Mouse (Mus musculus) B cell, adult 67 days (primary cell): ENCODE data around the gene Cfap57. TPM values are rescaled to one million over a fixed set of nuclear protein-coding genes. Genes with fewer than 3 reads are reported as not detected.

Source experiments
- total RNA-seq, 2 experiments: library from RNA; stranded (reverse); gene quantifications; 4 replicates each; pipeline ENCODE4 v1.2.4; 2023

Cfap57 gene
- not detected for total RNA-seq

DNA sequence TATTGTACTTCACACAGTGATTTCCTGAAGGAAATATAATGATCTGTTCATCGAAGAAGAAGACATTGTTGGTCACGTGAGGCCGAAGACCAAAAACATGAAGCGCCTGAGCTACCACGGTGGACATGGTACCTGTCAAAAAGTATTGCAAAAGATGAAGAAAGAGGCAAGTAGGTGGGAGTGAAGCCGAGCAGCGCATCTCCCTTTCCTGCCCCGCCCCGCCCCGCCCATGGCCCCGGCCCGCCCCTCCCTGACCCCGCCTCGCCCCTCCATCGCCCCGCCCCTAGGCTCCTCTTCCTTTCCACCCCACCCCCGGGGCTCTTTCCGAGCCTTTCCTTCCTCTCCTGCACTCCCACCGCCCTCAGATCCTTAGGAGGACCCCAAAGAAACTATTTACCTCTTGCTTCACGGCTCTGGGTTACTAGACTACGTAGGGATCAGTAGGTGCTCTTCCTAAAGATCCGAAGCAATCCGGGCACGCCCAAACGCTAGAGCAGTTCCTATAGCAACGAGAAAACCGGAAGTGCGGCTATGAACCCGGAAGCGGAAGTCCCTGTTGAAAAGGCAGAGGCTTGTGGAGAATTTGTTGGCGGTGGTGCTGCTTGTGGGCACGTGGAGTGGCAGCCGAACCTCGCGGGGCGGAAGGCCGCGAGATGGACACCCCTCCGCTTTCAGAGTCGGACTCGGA is at the start of gene Cfap57, which contains the start of gene Ebna1bp2:
Gene Cfap57, minus strand, starts transcription at position 499 of the 688 bp plus-strand sequence.
Gene Ebna1bp2, plus strand, starts transcription at position 521 of the 688 bp plus-strand sequence.

DNA sequence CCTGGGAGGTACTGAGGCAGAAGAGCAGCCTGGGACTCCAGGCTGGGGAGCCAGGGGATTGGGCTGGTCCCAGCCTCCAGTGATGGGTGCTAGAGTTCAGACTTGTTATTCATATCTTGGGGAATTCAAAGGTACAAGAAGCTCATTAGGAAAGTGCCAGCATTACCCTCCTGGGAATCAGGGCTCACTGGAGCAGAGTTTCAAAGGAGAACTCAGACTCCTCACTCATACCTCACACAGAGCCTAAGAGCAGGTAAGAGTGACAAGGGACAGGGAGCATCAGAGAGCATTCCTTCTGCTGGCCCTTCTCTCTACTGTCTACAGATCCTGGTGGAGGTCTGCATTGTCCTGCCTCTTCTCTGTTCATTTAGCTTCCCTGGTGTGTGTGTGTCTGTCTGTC is 38.1 kb upstream of the Cfap57 start, which contains the start of gene Olfr62:
Gene Olfr62, plus strand, starts transcription at position 301 of the 400 bp plus-strand sequence.

DNA sequence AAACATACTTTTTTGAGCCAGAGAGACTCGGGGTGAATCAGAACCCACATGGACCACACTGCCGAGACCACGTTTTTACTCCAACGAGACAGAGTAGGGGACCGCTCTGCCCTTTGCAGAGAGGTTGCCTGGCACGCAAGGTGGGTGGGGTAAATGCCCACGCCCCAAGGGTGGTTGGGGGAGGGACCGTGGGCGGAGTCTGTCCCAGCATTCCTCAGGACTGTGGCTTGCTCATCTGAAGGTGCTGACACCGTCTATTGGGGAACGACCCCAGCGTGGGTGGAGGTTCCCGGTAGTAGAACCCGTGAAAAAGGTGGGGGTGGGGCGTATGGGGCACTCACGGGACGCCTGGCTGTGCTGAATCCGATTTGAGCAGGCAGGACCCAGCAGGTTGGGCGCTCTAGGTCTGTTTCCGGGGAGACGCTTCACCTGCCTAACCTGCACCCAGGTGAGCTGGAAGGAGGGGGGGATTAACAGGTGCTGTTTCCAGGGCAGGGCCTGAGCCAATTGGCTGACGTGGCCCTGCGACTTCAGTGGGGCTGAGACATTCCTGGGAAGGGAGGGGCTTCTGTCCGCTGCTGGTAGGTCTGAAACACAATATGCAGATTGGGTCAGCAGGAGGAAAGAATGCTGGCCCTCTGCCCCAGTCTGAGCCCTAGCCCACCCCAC is 76.9 kb downstream of the Cfap57 start, which contains the start of gene Tmem125:
Gene Tmem125, minus strand, starts transcription at position 453 of the 669 bp plus-strand sequence.

DNA sequence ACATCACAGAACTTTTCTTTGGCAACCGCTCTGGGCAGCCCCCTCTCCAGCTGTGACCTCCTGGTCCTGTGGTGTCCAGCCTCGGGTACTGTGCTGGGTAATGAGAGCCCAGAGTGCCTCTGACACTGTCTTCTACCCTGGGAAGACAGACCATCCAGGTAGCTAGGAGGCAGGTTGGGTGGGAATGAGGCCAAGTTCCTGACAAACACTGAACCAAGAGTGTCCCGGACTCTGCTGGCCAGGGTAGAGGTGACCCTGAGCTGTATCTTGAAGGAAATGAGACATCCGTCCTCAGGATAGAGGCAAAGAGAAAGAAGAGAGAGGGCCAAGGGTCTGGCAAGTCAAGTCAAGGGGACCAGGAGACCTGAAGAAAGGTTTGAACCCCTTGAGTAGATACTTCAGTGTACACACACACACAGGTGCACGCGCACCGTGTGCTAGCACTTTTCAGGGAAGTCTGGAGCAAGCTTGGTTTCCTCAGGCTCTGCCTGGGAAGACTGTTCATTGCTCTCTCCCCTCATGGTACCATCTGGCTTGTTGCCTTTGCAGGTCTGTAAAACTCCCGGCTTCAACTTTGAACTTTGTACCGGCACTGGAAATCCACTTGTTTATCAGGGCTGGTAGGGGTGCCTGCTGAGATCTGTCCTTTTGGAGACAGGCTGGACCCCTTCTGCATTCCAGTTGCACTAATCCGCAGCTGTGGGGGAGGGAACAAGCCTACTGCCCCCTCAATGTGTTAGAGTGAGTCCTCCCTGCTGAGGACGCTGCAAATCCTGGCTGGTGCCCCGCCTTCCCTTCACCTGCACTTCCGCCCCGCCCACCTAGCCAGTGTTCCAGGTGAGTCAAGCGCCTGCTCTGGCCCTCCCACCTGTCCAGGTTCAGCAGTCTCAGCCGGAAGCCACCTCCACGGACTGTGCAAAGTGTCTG is 93.9 kb downstream of the Cfap57 start, which contains the start of gene 2610528J11Rik:
Gene 2610528J11Rik, plus strand, starts transcription at position 592 of the 927 bp plus-strand sequence.

Other genes starting within 250 kb of the Cfap57 start
- 10 to 100 TPM; 89.8 to 96.3 TPM for gene Szt2, start 211.5 kb downstream of the Cfap57 start, total RNA-seq
- gene Med8, start 211.4 kb downstream of the Cfap57 start, total RNA-seq = 10 to 100 TPM; 60.8 to 78.1 TPM
- 10 to 100 TPM; 57.7 to 65.9 TPM for gene Elovl1, start 192.7 kb downstream of the Cfap57 start, total RNA-seq
- 1 to 10 TPM; 3.4 to 3.9 TPM for gene Cdc20, start 183.4 kb downstream of the Cfap57 start, total RNA-seq
- under 1 TPM in 1 of 2 experiments, not detected in 1; 0.26 TPM for gene Mpl, start 163.3 kb downstream of the Cfap57 start, total RNA-seq
- gene Tie1, start 130.7 kb downstream of the Cfap57 start, total RNA-seq = under 1 TPM in 1 of 2 experiments, not detected in 1; 0.23 TPM
- not detected for gene 2610528J11Rik, start 93.8 kb downstream of the Cfap57 start, total RNA-seq
- not detected for gene Tmem125, start 76.7 kb downstream of the Cfap57 start, total RNA-seq
- gene Ebna1bp2, start within 50 bp of the Cfap57 start, total RNA-seq = 10 to 100 TPM; 62.6 to 70.9 TPM
- gene Olfr62, start 38.2 kb upstream of the Cfap57 start, total RNA-seq = not detected
- gene Olfr1342, start 72.0 kb upstream of the Cfap57 start, total RNA-seq = not detected
- gene Olfr1341, start 82.7 kb upstream of the Cfap57 start, total RNA-seq = not detected
- not detected for gene Olfr1340, start 99.4 kb upstream of the Cfap57 start, total RNA-seq
- gene Olfr1339, start 111.4 kb upstream of the Cfap57 start, total RNA-seq = not detected
- not detected for gene Olfr1338, start 138.0 kb upstream of the Cfap57 start, total RNA-seq
- gene Olfr1337, start 161.8 kb upstream of the Cfap57 start, total RNA-seq = not detected
- gene Olfr1335, start 189.2 kb upstream of the Cfap57 start, total RNA-seq = not detected
- not detected for gene Olfr1333, start 215.5 kb upstream of the Cfap57 start, total RNA-seq
- not detected for gene Olfr1331, start 243.9 kb upstream of the Cfap57 start, total RNA-seq